Mouse (Mus musculus) B cell, adult 2 months (primary cell): ENCODE data around the gene Dazap1.

Experiments used
- DNase-seq, 2 experiments: peaks; one replicate each; pipeline ENCODE4 v3.0.0; 2022

Dazap1 gene

DNA sequence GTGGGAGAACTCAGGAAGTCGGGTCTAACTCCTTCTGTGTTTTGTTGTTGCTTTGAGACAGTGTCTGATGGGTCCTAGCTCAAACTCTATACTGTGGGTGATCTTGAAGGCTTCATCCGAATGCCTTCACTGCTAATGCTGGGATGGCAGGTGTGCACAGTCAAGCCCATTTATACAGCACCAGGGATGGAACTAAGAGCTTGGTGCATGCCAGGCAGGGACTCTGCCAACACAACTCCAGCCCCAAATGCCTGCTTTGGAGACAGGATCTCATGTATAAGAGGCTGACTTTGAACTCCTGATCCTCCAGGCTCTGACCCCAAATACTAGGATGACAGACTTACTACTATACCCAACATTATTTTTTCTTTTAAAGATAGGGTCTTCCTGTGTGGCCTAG, 11.2 kb upstream of the Dazap1 start:
- no peak for DNase-seq

DNA sequence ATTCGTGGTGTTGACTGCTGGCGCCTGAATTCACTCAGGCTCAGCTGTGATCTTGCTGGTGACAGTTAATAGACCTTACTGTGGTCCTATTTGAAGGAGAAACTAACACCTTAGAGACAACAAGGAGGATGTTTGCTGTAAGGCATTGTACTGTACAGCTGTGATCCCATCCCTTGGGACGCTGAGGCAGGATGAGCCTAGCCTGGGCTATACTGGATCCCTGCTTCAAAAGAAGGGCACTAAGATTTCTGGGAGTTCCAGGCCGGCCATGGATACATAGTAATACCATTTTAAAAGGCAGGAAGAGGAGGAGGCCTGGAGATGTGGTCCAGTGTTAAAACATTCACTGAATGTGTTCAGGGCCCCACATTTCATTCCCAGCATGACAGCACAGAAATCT, 10.7 kb upstream of the Dazap1 start:
- no peak for DNase-seq

DNA sequence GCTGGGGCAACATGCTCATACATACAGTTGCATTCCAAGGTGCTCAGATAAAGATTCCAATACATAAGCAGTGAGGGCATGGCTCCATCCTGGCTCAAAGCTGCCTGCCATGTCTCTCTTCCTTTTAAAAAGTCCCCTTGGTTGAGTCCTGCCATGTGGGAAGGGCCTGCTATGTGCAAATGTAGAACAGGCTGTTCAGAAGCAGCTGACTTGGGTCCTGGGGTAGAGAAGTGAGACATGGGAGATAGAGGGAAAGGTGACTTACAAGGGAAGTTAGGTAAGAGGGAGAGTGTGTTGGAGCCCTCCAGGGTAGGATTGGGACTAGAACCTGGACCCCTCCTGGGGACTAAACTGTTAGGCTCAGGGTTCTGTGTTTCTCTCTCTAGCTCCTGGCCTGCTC, 9.3 kb upstream of the Dazap1 start:
- DNase-seq, result no peak

DNA sequence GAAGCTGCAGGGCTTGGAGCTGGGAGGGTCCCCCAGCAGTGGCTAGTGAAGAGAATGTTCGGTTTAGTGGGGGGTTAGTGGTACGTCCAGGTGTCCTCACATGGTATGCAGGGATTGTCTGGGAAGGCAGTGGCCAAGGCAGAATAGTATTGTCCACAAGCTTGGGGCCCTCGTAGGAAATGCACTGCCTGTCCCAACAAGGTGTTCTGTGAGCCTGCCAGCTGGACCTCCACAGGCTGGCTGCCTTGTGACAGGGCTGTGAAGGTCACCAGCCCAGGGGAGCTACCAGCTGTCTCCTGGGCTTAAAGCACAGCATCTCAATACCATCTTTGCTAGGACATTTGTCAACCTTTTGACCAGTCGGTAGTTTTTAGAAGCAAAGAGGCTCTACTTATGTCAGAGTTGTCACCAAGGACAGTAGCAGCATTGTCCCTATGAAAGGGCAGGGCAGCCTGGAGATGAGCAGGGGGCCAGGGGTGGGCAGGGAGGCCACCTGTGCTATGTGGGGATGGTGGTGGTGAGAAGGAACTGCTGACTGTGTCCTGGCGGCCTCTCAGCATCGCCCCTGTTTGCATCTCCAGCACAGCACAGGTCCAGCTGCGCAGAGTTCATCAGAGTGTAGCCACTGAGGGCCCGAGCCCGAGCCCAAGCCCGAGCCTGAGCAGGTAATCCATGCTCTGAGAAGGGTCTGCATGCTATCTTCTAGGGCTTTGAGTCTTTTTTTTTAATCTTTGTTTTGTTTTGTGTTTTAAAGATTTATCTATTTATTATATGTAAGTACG, 8.6 kb upstream of the Dazap1 start:
- DNase-seq, result no peak

DNA sequence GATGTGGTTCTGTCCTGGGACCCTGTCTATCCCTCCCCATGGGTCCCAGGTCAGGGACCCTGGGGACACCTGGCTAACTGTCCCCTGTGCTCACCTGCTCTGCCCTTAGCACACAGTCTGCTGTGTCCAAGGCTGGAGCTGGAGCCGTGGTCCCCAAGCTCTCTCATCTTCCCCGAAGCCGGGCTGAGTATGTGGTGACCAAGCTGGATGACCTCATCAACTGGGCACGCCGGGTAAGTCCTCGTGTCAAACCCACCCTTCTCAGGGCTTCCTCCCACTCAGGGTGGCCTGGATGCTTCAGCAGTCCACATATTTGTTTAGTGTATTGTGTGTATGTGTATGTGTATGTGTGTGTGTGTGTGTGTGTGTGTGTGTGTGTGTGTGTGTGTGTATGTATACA, 7.7 kb upstream of the Dazap1 start:
- DNase-seq, result no peak

DNA sequence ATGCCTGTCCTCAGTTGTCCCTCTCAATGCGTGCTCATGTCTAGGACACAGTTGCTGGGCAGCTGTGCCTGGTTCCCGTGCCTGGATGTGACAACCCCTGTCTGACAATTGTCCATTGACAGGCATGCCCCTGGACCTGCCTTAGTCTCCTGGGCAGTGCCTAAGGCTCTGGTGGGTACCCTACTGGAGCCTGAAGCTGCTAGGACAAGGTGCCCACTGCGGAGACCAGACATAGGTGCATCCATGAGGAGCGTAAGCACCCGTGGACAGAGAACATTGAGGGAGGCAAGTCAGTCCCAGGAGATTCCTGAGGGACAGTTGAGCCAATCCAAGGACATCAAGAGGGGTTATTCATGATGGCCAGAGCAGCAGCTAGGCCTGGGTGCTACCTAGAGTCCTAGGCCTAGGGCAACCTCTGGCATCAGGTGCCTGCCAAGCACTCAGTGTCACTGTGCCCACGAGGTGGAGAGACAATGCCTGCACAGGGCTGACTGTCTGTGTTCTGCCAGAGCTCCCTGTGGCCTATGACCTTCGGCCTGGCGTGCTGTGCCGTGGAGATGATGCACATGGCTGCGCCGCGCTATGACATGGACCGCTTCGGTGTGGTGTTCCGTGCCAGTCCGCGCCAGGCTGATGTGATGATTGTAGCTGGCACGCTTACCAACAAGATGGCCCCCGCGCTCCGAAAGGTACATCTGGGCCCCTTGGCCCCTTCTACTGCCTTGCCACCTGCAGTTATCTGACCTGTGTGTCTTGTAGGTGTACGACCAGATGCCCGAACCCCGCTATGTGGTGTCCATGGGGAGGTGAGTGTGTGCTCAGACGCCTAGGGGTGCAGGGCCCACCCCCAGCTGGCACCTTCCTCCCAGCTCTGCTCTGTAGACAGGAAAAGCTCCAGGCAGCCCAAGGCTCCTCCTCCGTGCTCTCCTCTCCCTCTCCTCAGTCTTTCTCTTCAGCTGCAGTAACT, 6.7 kb upstream of the Dazap1 start:
- DNase-seq, result no peak

DNA sequence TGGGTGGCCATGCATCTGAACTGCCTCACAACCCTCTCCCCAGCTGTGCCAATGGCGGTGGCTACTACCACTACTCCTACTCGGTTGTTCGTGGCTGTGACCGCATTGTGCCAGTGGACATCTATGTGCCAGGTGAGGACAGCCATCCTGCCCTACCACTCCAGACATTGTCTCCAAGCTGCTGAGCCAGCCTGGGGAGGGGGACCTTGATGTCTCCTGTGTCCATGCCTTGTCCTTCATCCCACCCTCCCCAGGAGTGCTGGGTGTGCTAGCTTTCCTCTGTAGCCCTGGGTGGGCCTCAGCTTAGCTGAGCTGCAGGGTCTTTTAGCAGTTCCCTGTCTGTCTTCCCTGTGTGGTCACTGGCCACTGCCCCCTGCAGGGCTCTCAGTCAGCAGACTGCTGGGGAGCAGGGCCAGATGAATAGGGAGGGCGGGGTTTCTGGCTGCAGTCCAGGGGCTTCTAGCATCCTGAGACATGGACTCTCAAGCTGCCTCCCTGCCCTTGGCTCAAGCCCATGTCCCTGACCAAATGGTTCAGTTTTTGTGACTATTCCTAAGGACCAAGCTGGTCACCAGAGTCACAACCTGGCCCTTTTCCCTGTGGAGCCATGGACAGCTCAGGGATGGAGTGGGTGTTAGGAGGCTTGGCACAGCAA, 5.3 kb upstream of the Dazap1 start:
- DNase-seq, result no peak

DNA sequence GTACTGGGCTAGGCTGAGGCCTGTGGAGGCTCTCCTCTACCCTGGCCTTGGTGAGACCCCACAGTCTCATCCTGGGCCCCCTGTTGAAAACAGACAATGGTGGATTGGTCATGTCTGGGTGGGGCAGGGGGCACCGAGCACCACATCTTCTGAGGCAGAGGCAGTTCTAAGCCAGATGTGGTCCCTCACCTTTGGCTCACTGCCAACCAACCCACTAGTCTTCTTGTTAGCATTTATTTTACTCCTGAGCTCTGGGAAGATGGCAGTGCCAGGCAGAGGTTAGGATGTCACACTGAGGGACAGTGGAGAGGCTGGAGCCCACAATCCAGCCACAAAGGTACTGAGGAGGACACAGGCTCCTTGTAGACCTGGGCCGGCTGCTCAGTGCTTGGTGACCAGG, 3.4 kb upstream of the Dazap1 start:
- no peak for DNase-seq

DNA sequence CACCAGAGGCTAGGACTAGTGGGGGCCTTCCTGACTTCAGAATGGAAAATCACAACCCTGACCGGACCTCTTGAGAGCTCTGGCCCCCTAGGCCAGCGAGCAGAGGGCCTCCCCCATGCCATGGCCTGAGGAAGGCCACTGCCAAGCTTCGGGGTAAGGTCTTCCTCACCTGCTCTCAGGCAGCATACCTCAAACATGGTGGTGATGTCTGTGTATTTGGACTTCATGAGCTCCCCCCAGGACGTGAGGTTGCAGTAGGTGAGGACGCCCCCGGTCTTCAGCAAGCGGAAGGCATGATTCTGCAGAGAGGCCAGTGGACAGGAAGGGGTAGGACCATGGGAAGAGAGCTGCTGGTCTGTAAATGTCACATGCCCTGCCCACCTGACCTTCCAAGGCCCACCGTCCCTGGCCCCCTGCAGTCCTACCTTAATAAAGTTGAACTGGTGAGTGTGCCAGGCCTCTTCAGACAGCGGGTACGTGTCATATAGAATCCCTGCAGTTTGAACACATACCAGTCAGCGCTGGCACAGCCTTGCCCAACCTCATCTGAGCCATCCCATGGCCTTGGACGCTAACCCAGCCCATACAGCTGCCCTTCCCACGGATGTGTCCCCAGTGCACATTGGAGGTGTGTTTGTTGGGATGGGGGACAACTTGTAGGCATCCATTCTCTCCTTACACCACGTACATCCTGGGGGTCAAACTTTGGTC, 2.4 kb upstream of the Dazap1 start:
- DNase-seq, result no peak

DNA sequence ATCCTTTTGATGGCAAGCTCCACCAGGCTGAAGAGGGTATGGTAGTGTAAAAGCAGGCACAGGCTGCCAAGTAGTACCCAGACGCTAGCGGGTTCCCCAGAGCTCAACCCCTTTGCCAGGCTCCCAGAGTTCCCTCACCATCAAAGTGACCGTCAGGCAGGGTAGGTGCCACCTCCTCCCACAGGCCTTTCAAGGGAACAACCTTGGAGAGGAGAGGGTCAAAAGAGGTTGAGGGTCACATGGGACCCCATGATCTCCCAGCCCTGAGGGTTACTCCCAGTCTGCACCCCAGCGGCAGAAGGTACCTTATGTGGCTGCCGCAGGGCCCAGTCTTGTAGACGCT, 1.9 kb upstream of the Dazap1 start:
- DNase-seq, result no peak

DNA sequence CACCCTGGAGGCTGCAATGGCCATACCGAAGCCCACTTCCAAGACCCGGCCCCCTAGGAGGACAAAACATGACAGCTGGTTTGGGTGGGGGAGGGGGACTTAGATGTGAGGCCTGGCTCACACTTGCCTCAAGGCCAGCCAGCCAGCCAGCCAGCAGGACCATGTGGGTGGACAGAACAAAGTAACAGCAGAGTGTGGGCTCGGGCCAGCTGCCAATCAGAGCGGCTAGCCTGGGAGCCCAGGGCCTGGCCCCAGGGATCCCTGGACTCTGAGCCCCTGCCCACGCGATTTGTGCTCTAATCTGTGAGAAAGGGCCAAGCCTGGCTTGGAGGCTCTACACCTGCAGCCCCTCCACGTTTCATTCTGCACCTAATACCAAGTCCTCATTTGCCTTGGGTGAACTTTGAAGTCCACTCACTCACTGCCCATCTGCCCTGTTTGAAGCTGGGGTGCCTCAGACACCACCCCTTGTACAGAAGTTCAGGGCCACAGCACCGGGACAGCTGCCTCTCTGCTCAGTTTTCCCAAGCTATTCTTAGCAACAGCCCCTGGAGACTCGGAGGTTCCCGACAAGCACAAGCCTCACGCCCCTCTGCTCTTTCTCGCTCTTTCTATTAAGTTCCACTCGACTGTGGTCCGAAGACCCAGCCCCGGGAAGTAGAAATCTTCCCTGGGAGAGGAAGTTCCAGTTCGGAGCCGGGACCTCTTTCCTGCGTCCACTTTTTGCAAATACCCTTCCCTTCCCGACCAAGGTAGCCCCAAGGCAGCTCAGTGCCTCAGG, 1.2 kb upstream of the Dazap1 start:
- no peak for DNase-seq

DNA sequence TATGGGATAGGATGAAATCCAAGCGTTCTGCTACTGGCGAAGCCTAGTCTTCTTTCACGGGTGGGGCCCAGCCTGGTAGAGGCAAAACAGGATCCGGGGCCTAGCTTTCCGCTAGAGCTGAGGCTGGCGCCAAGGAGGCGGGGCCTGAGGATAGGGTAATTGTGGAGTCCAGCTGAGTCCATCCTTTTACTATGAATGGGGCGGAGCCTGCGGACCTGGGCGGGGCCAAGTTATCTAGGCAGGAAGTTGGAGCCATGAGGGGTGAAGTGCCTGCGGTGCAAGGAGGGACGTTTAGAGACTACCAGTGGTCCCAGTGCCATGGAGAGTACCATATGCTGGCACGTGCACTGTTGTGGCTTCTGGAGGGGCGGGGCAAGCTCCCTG, 291 bp downstream of the Dazap1 start:
- DNase-seq, result peak; percentile 83 to 85

DNA sequence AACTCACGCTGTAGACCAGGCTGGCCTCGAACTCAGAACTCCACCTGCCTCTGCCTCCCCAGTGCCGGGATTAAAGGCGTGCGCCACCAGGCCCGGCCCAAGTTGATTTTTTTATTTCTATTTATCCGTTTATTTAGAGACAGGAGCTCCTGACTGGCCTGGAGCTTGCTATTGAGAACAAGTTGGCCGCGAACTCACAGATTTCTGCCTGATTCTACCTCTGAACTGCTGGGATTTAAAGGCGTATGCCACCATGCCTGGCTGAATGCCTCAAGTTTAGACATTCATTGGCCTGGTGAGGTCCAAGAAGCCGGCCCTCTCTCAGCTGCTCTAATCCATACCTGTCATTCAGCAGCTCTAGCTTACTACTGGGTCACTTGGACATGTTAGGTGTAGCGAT, 883 bp downstream of the Dazap1 start:
- DNase-seq, result no peak

DNA sequence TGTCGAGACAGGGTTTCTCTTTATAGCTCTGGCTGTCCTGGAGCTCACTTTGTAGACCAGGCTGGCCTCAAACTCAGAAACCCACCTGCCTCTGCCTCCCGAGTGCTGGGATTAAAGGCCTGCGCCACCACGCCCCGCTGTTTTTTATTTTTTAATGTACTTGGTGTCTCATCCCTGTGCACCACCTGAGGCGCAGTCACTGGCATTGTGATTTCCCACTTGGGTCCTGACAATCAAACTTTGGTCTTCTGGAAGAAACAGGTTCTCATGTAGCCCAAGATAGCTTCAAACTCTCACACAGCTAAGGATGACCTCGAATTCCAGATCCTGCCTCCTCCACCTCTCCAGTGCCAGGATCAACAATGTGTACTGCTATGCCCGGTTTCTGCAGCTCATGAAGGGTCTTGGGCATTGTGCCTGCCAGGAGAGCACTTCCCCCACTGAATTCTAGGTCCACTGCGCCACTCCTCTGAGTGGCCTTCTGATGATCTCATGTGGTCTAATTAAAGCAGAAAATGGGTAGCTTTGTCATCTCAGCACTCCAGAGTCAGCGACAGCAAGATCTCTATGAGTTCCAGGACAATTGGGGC, 1.6 kb downstream of the Dazap1 start:
- no peak for DNase-seq

DNA sequence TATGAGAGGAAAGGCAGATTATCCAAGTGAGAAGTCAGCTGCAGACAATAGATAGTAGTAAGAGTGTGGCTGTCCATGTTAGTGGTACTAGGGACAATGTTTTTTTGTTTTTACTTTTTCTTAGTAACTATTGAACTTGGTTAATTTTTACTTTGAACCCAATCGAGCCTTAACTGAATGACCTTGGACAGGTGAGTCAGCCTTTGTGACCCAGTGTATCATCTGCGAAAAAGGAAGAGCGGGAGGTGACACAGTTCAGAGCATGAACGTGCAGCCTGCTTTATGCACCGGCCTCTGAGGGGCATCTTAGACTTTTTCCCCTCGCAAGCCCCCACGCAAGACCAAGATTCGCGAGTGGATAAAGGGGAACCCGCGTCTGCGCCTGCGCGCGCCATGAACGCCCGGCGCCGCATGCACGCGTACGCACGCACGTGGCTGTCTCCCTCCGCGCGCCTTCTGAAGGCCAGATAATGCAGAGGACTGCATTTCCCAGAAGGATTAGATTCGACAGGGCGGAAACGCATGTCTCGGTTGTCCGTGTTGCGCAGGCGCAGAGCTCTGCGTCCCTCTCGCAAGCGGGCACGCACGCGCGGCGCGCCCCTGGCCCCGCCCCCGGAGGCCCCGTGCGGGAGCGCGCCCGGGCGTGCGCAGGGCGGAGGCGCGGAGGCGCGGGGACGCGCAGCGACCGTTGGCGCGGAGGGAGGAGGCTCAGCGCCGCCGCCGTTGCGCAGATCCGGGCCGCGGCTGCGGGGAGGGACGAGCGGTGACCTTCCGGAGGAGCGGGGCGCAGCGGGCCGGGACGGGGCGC, 3.3 kb downstream of the Dazap1 start:
- peak; percentile 97 to 99 for DNase-seq

DNA sequence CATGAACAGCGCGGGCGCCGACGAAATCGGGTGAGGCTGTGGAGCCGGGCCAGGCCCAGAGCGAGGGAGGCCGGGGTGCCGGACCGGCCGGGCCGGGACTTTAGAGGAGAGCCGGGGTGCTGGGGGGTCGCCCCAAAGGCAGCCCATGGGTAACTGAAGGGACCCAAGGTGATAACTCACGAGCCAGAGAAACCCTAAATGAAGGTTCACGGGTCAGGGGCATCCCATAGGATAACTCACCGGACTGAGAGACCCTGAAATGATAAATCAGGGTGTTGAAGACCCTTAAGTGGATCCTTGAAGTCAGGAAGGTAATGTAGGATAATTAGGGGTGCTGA, 3.8 kb downstream of the Dazap1 start:
- no peak for DNase-seq

DNA sequence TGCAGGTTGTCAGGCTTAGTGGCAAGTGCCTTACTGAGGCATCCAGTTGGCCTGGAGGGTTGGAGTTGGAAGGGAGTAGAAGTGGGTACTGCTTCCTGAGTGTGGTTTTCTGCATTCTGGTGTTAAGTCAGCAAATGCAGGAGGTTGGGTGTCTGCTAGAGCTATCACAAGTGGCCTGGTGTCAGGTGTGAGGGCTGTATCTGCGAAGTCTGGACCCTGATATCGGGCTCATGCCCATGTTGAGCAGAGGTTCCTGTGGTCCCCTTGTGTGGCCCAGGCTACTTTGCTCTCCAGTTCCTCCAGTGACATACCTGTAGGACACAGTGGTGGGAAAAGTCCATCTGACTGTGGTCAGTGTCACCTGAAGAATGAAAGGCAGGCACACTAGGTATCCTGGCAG, 8.8 kb downstream of the Dazap1 start:
- no peak for DNase-seq

DNA sequence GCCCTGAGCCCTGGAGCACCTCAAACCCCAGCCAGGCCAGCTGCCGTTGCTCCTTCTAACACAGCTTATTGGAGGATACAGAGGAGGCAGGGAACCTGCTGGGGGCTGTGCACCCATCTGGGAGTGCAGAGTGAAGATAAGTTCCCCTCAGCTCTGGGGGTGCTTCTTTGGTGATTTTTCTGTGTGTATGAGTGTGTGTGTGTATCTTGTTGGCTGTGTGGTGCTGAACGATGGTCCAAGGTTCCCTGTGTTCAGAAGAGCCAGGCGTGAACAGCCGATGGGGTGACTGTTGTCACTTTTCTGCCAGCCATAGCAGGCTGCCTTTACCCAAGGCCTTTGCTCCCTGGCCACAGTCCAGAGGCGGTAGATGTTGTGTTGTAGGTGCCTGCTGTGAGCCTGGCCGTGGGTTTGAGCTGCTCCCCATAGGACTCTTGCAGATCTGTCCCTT, 9.5 kb downstream of the Dazap1 start:
- no peak for DNase-seq

DNA sequence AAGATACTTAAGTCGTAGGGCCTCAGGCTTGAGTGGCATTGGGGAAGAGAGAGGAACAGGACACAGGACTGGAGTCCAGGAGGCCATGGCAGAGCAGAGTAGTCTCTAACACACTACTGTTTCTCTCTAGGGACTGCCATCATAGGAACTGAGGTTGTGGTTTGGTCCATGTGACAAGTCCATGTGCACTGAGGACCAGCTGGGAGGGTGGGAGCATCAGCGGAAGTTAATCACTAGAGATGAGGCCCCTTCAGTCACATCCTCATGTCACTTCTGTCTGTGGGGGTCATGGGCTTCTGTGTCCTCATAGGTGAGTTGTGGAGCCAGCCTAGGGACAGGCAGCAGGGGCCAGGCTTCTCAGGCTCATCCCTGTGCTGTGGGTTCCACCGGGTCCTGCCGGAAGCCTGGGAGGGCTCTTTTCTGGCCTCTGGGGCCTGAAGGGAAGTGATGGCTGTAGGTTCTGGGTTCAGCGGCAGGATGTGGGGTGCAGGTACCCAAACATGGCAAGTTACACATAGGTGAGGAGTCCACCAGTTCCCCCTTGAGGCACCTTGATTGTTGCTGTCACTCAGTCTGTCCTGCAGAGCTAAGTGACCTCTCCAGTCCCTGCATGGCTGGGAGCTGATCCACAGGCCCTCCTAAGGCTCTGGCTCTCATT, 10.0 kb downstream of the Dazap1 start:
- DNase-seq, result peak; percentile 38 to 45

DNA sequence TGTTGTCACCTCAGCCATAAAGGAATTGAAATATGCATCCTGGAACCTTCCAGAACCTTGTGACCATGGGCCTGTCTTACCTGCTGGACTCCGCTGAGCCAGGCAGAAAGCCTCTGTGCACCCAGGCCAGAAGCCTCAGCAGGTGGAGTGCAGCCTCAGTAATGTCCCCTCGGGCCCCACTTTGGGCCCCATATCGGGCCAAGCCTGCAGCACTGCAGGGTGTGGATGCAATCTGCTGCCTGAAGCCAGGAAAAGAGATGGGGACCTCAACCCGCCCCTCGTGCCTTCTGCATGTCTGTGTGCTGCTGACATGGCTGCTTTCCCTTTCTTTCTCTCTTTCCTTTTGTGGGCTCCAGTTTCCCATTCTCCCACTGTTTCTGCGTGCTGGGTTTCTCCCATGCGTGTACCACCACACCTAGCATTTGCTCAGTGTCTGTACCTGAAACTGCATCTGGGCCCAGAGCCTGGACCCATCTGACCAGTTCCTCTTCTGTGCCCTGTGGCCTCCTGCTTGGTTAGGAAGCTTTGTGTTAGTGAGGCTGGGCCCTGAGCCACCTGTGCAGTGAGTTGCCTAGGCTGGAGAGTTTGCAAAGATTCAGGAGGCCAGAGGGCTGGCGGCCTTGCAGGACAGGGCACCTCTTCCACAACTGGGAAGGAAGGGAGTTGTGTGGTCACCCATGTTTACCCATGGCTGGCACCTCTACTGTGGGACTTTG, 10.7 kb downstream of the Dazap1 start:
- no peak for DNase-seq
